Mouse (Mus musculus): ENCODE data around the gene Plcb2.

The Plcb2 gene

GRCm38 (mm10) chr2:118685088-118685487, 43.1 kb downstream of the Plcb2 start:
- DNase-seq (ENCODE audit: low spot score): no peak

DNA sequence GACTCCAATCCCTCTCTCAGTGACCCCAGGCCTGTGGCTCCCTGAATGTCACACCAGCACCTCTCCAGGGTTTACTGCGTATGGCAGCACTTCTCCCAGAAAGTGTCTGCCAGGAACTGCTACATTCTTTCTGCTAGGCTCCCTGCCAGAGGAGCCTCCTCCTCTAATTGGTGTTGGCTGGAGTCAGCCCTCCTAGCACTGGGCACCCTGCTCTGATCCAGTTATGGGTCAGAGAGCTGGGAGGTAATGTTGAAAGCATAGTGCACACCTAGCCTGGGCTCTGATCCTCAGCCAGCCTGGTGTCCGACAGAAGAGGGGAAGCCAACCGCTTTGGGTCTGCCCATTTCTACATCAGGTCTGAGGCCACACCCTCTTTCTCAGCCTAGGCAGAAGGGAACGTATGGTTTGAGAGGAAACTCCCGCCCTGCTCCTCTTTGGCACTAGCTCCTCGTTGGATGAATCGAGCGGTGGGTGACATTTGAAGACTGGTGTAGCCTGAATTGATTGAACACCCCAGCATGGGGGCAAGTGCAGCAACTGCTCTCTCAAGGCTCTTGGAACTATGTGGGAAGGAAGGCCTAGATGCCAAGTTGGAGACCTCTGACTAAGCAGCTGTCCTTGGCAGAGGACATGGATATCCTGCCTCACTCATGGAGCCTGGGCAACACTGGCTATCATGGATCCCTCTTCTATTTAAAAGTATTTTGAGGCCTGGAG, 45.5 kb downstream of the Plcb2 start:
- DNase-seq (ENCODE audit: low spot score): no peak

DNA sequence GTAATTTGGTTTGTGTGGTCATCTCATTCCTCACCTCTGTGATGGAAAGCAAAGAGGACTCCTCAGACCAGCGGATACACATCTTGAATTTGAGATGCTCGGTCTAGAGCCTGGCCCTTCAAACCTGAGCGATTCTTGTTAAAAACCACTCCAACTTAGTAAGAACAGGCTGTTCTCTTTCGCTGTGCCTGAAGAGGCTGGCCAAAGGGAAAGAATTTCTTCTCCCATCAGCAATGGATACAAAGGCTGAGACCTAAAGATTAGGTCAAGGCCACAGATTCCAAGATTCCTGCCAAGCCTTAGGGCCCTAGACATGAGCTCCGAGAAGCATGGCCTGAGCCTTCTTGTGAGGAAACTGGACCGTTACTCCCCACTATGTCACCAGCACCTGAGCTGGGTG, 47.3 kb downstream of the Plcb2 start:
- DNase-seq (ENCODE audit: low spot score): no peak

DNA sequence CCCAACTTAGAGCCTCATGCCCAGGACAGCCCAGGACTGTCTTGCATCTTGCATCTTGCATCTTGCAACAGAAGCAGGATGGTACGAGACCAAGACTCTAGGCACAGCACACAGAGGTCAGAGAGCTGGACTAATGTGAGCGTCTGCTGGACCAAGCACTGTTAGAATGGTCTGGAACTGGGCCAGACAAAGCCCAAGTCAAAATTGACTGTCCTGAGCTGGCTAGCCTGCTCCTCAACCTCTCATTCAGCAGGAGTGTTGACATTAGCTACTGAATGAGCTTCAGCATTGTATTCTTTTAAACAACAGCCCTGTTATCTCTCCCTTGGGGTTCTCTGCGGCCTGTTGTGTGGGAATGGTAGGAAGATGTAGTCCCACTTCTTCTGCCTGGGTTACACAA, 48.7 kb downstream of the Plcb2 start:
- no peak for DNase-seq (ENCODE audit: low spot score)

DNA sequence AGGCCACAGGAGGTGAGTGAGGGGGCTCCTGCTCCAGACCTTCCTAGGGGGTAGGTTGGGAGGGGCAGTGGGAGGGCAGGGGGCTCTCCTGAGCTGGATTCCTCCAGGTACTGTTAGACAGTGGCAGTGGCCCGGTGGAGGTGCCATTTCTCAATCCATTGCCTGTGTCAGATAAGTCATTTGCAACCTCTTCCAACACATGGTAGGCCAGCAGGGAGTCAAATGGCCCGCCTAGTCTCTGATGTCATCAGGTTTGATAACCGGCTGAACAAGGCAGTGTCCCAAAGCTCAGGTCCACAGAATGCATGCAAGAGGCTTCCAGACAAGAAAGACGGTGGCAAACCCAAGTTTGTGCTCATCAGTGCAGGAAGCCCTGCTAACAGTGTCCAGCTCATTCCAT, 50.4 kb downstream of the Plcb2 start:
- no peak for DNase-seq (ENCODE audit: low spot score)

DNA sequence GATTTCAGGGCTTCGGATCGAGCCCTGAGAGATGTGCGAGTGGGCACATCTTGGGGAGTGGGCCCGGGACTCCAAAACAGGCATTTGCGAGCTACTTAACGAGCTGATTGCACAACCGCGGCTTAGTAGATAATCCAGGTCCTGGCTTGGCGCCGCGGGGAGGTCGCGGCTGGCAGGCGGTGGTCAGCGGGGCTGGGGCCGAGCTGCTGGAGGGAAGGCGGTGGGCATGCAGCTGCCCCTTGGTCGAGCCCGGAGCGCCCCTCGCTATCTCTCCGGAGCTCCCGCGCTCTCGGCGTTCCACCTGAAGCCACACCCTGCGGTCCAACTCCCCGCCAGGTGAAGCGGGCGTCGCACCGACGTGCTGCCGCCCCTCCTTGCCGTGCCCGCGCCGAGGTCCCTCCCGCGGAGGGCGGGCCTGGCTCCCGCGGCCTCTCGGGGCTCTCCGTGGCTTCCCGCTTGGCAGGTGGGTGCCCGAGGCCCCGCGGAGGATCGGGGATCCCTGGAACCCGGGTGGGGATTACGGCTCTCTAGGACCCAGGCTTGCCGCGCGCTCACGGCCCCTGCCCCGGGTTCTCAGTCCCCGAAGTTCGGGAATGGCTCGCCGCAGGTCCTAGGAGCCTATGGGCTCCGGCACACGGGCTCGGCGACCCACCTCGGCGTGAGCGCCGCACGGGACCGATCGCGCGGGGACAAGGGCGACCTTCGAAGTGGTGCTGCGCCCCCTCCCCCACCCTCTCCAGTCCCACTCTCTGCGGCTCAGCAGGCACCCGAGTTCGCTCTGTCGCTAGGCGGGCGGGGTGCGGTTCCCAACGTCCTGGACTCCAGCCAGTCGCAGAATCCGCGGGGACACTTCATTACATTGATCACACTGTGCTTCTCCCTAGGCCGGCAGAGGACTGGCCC, 51.1 kb downstream of the Plcb2 start:
- DNase-seq (ENCODE audit: low spot score): no peak

DNA sequence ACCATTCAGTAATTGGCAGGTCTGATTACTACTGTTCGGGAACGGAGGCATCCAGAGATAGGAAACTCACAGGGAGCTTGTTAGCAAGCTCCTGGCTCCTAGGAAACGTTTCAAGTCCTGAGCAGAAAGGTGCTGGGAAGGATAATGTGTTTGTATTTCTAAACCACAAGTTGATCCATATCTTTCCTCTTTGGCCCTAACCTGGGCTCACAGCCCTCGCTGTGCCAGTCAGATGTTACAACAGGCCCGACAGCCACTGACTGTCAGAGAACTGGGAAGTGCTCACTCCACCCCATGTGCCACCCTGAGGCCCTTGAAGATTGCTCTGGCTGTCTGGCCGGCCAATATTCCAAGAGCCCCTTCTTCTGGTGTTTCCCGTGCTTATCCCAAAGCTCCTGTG, 53.7 kb downstream of the Plcb2 start:
- DNase-seq (ENCODE audit: low spot score): no peak

GRCm38 (mm10) chr2:118673686-118674465, 54.4 kb downstream of the Plcb2 start:
- no peak for DNase-seq (ENCODE audit: low spot score)

DNA sequence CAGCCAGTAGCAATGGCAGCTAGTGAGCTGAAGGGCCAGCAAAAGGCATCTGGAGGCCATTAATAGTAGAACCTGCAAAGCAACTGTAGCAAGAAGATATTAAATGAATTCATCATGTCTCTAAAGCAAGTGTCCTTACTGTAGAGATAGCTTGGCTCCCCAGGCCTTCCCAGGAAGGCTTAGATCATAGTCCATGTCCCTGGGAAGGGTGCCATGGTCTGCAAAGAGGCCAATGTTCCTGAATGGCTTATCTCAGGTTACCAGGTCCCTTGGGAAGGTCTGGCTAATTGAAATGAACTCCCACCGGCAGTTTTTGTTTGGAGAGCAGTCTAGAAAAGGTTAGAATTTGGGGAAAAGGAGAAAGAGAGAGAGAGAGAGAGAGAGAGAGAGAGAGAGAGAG, 56.5 kb downstream of the Plcb2 start:
- DNase-seq (ENCODE audit: low spot score): no peak

- no peak for DNase-seq (ENCODE audit: low spot score)
Observed at GRCm38 (mm10) chr2:118669785-118670184, 58.5 kb downstream of the Plcb2 start.

DNA sequence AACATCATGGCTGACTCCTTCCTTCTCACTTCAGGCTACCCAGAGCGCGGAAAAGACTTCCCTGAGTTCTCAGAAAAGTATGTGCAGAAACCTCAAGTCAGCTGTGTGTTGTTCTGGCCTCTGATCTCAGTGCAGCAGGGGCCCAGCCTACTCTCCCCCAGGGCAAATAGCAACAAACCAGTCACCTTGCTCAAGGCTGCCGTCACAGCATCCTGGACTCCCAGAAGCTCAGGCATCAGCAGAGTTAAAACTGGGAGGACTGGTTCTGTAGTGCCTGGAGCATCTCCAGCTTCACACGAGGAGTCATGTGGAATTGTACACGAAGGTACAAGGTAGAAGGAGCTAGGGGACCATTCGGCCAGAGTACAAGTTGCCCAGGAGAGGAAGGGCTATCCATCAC, 59.0 kb downstream of the Plcb2 start:
- DNase-seq (ENCODE audit: low spot score): no peak

DNA sequence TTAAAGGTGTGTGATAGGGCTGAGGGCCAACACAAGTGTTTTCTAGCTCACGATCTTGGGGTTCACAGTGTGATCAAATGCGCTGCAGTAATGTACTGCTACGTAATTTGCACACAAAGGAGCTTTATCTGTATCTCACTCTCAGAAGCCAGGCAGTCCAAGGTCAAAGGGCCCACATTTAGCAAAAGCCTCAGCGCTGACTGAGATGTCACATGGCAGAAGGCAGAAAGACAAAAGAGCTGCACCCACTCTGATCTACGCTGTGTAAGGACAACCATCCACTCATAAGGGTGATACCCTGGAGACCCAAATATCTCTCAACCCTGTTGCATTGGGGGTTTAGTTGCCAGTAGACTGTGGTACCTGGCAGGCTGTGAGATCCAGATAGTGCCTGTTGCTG, 61.1 kb downstream of the Plcb2 start:
- DNase-seq (ENCODE audit: low spot score): no peak

- DNase-seq (ENCODE audit: low spot score): no peak
Observed at GRCm38 (mm10) chr2:118665616-118666015, 62.6 kb downstream of the Plcb2 start.

DNA sequence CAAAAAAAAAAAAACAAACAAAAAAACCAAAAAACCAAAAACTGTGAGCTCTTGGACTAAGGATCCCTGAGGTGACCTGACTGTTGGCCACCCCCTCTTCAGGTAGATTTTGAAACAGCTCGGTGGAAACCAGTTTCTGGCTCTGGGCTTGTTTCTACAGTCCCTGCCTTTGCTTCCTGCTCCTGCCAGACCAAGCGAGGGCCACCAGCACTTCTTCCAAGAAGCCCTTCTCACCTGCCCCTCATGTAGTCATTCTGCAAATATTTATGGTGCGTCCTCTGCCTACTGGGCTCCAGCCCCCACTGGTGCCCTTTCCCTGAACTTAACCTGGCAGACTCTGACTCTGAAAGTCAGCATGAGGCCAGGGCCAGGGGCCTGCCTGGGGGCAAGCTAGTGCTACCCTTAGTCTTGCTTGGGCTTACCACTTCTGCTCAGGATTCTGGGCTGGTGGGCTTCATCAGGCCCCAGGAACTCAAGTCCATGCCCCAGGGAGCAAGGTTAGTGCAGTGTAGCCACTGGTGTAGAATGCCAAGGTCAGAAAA, 63.2 kb downstream of the Plcb2 start:
- DNase-seq (ENCODE audit: low spot score): no peak

- DNase-seq (ENCODE audit: low spot score): no peak
Observed at GRCm38 (mm10) chr2:118663804-118664766, 64.2 kb downstream of the Plcb2 start.

GRCm38 (mm10) chr2:118662902-118663803, 65.1 kb downstream of the Plcb2 start, which contains the start of gene Pak6:
Pak6 (plus strand) TSS chr2:118663303.
- no peak for DNase-seq (ENCODE audit: low spot score)

DNA sequence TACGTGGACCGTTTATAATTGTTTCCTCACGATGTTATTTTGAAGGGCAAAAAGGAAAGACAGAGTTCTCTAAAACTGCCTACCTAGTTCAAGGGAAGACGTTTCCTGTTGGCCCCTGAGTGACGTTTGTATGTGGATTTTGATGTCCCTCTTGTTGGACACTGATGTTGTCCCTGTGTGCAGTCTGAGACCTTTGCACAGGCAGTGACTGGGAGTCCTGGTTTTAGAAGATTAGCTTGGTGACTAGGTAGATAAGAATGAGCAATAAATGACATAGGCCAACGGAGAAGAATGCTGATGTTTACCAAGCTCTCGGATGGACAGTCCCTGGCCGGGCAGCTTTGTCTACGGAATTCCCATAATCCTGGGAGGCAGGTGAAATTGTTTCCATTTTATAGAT, 66.3 kb downstream of the Plcb2 start:
- DNase-seq (ENCODE audit: low spot score): no peak

- DNase-seq (ENCODE audit: low spot score): peak; percentile 79
Observed at GRCm38 (mm10) chr2:118659998-118660452, 68.2 kb downstream of the Plcb2 start.

GRCm38 (mm10) chr2:118659493-118659892, 68.7 kb downstream of the Plcb2 start:
- no peak for DNase-seq (ENCODE audit: low spot score)

DNA sequence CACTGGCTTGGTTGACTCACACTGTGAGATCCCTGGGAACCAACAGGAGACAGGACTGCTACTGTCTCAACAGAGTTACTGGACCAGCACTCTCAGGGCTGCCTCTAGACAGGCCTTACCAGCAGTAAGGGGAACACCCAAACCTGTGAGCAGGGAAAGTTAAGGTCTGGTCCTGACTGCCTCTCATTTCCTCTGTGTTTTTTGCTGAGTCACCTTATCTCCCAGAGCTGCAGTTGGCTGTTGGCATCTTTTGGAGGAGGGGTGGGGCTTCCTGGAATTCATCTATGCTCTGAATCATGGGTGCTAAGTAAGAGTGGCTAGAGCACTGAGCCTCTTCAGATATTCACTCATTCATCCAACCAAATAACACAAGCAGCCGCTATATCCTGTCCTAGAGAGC, 69.2 kb downstream of the Plcb2 start:
- DNase-seq (ENCODE audit: low spot score): no peak
